Mouse (Mus musculus): Measurements from ENCODE around the gene E330009J07Rik.
A peak's percentile ranks its signal among the peaks of the same experiment; 100 is the strongest.

The E330009J07Rik gene

GRCm38 (mm10) chr6:40436047-40436483 lies at the start of gene E330009J07Rik:
E330009J07Rik (minus strand) TSS chr6:40436135.
- DNase-seq: peak; percentile 93

DNA sequence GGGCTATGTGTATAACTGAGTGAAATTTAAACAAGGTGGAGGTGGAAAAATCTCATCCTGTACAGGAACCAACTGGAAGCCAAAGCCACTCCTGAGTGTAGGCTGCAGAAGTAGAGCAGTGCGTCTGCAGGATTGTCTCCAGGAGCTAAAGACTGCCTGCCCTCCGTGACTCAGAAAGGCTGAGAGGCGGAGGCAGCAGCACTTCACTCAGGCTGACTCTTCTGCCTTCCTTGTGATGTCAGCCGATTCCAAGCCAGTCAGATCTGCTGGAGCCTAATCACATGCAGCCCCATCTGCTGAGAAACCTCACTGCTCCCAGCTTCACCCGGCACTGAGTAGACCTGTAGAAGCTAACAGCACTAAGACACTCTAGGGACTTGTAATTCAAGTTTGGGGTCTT lies 46.4 kb upstream of the E330009J07Rik start:
- DNase-seq: no peak

GRCm38 (mm10) chr6:40479705-40480104 lies 43.8 kb upstream of the E330009J07Rik start:
- DNase-seq: no peak

GRCm38 (mm10) chr6:40476132-40476531 lies 40.2 kb upstream of the E330009J07Rik start:
- no peak for DNase-seq

DNA sequence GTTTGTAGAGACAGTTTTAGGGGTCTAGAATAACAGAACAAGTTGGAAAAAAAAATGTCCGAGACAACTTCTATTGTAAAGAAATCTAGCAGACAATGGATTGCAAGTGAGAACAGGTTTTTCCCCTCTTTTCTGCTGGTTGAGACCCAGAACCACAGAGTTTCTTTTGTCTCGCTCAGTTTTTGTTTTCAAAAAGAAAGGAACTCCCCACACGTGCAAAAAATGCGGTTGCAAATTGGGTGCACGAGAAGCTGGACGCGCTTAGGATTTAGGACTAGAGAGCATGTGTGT lies 35.7 kb upstream of the E330009J07Rik start:
- DNase-seq: peak; percentile 14

GRCm38 (mm10) chr6:40470916-40471719 lies 35.2 kb upstream of the E330009J07Rik start, which contains the start of gene Ssbp1:
Ssbp1 (plus strand) TSS chr6:40471352.
- DNase-seq: peak; percentile 92

DNA sequence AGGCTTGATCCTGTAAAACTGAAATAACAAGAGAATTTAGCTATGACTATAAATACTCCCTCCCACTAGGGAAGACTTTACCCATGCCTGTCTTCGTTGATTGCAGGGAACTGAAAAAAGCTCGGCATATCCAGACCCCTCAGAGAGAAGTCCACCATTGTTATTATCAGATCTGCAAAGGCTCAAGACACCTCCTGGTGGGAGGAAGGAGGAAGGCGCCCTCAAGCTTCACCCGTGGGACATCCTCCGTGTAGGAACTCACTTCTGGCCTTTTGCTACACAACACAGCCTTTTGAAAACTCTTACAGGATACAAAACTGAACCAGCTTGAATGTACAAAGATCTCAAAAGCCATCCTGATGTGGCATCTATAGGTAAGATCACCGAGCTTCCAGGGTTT lies 29.8 kb upstream of the E330009J07Rik start:
- no peak for DNase-seq

DNA sequence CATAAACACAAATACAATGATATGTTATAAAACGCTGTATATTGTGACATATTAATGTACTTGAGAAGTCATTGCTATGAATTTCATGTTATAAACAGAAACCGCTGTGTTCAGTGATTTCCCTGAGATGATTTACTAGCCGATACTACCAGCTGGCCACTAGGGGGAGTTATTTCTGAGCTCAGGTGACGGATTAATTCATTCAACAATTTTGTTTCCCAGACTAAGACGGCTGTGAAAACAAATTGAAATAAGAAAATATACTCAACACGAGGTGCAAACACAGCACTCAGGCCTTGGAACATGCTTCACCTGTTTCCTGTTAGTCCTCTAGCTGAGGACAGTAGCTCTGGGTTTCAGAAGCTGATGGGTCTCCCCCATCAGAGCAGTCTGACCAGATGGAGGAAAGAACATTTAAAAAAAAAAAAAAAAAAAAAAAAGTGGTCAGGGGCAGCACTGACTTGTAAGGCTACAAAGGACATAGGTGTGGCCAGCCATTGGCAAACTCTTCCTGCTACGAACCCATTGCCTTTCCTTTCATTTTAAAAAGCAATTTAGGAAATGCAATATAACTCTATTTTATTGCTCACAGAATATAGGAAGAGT lies 18.6 kb upstream of the E330009J07Rik start:
- DNase-seq: peak; percentile 23

DNA sequence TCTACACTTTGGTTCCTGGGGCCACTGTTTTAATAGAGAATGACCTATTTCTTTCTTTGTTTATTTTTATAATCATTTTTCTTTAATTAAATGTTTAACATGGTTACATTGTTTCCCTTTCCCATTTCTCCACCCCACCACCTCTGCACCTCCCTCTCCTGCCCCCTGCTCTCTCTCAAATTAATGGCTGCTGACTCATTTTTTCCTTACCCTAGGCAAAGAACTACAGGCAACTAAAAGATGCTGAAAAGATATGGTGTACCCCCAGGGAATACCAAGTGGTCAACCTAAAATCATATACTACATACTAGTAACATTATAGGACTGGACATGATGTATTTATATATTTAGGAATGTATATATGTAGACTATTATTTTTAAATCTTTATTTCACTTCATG lies 12.7 kb upstream of the E330009J07Rik start:
- no peak for DNase-seq

DNA sequence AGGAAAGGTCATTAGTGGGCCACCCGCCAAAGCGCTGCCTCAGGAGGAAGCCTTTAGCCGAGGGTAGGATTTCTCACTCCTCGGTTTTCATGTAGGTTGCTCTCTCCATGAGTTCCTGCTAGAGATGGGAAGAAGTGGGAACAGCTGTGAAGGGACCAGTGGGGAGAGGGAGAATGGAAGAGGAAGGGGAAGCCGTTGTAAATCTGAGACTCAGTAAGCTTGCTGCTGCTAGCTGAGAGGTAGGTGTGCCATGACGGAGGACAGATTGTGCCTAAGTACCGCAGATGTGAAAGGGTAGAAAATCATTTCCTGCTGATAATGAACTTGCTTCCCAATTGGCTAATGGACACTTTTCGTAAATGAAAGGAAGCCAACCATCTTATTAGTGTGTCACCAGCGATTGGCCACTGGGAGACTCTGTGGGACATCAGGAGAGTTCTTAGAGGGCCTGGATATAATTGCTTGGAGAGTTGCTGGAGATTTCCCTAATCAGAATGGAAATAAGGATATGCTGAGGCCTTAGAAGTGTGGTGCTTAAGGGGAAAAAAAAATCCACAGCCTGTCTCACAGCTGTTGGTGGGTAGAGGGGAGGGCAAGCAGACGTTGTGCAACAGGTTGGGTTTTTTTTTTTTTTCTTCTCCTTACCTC lies 7.5 kb upstream of the E330009J07Rik start:
- no peak for DNase-seq

DNA sequence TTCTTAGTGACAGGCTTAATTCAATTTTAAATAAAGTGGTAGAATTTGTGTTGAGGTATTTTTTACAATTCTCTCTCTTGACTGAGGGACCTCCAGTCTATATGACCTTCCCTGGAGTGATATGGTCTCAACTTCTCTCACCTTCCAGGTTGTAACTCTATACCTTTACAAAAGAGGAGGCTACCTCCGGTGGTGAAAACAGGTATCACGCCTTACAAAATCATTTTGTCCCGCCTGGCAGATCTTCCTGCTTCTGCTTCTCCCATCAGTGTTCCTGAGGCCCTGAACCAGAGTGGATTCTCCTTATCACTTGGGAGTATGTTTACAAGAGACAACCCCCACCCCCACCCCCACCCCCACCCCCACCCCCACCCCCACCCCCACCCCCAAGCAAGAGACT lies 5.8 kb upstream of the E330009J07Rik start:
- peak; percentile 19 for DNase-seq

DNA sequence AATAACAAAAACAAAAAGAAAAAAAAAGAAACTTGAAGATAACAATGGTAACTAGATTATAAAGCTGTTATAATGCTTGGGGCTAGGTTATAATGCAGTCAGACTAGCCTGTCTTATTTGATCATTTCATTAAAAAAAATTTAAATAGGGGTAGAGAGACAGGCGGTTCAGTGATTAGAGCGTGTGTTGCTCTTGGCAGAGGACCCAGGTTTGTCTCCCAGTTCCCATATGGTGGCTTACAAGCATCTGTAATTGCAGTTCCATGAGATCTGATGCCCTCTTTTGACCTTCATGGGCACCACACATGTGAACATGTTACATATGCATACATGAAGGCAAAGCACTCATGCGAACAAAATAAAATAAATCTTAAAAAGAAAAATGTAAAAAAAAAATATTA lies 5.3 kb upstream of the E330009J07Rik start:
- DNase-seq: peak; percentile 18

- DNase-seq: peak; percentile 13
Observed at GRCm38 (mm10) chr6:40439731-40440130, 3.8 kb upstream of the E330009J07Rik start.

DNA sequence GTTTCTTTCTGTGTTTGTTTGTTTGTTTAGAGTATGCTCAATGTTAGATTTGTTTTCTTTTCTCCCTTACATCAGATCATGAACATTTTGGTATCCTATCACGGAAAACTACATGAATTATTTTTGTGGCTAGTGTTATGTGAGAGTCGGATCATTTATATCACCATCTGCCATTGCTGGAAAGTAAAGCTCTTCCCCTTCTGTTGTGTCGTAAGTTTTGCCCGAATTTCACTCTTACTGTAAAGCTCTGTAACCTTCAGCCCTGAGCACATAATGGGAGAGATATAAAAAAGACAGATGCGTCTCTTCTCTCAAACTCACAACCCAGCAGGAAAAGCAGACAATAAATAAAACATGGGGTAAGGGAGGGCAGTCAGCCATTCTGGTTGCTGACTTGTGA lies 3.0 kb upstream of the E330009J07Rik start, which contains the start of gene Wee2:
Gene Wee2 (plus strand): TSS at position 153 of the 400 bp plus-strand sequence.
- peak; percentile 14 for DNase-seq

DNA sequence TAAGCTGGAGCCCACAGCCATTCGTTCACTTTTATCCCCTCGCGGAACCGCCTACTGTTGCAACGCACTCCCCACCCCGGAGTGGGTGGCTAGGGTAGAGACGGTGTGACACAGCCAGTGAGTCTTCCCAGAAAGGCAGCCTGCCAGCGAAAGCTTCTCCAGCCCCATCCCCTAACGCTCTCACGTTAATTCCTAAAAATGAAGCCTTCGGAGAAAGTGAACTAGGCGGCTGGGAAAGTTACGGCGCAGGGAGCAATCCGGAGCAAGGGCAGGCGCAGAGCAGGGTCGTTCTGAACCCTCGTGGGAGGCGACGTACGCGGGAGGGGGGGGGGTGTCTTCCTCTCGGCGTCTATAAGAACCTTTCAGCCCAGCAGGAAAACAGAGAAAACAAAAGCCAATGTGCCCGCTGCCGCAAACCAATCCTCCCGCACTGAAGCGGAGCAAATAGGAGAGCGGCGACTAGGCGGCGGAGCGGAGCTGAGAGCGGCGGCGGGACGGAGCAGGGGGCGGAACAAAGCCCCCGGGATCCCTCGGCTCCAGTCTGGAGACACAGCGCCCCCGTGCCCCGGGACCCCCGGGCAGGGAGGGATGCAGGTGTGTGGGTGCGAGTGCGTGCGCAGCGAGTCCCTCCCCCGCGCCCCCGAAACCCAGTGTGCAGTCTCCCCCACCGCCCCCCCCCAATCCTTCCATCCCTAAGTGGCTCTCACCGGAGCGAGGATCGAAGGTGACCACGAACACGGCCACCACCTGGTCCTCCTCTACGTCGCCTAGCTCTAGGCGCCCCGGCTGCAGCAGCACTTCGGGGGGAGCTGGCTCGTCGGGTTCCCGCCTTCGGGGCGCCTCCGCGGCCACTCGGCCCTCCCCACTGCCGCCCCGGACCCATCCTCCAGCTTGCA lies 536 bp downstream of the E330009J07Rik start:
- peak; percentile 78 for DNase-seq

DNA sequence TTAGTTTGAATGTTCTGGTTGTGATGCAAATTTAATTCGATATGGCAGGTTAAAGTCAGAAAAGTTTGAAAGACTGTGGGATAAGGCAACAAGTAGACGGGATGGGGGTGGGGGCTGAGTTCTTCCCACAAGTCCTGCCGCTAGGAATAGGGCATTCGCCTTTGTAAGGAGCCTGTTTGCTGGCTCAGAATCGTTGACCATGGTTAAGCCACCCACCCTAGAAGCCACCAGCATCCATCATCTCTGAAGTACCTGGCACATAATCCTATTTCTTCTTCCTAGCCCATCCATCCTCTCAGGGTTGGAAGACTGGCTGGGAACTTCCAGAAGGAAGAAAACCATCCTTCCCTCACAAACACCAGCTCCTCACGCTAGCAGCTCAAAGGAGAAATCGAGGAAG lies 1.2 kb downstream of the E330009J07Rik start:
- no peak for DNase-seq

DNA sequence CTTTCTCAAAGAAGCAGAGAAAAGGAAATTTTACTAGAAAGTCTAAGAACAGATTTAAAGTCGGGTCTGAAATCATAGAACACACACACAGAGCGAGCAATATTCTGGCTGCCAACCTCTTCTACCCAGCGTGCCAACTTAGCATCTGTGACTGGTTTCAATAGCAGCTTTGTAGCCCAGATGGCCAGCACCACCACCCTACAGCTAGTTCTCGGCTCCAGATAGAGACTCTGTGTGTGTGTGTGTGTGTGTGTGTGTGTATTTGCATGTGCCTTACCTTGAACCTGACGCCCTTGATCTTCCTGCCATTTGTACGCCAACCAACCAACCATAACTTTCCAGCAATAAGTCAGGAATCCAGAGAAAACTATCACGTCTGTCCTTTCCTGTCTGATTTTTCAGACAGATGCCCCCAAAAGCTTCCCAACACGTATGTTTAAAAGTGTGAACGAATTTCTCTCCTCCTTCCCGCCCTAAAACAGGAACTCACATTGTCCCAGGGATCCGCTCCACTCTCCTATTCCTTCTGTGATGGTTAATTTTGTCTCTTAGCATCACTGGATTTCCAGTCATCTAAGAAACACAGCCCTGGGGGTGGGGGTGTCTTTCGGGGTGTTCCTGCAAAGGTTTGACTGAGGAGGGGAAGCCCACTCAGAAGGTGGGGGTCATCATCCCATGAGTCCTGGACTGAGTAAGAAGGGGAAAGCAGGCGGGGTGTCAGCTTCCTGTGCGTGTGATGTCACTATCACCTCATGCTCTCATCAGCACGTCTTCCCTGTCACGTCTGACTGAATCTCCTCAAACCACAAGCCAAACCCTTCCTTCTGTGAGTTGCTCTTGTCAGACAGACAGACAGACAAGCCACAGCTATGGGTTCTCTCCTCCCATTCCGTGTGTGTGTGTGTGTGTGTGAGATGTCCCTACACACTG lies 3.3 kb downstream of the E330009J07Rik start:
- peak; percentile 94 for DNase-seq

GRCm38 (mm10) chr6:40431812-40432211 lies 4.1 kb downstream of the E330009J07Rik start:
- no peak for DNase-seq

DNA sequence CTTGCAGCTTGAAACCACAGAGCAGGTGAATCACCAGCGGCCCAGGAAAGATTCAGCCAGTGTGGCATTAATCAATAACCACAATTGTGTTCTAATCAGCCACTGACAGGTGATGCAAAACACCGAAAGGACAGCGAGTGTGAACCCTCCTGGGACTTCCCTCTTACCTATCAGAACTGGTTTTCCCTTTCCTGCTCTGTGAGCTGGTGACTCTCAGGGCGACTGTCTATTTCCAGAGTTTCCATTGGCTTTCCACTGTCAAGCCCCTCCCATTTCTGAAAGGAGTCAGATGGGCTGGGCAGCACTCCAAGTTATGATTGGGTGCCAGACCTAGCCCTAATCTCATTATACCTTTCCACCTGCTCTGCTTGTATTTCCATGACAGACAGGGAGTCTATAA lies 4.6 kb downstream of the E330009J07Rik start:
- peak; percentile 96 for DNase-seq

- DNase-seq: peak; percentile 81
Observed at GRCm38 (mm10) chr6:40430878-40431277, 5.1 kb downstream of the E330009J07Rik start.

DNA sequence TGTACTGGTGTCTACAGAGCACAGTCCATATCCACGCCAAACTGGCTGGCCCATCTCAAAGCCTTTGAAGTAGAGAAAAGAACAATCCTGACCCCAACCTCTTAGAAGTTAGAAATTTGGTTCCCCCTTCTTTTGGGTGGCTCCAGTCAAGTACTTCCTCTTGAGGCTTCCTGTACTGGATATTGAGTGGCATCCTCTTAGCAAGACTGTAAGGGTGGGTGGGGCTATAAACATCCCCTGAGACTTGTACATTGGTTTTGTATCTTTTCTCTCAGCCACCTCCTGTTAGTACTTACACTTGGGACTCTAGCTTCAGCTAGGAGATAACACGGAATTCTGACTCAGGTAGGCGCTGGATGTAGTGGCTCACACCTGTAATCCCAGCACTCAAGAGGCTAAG lies 5.7 kb downstream of the E330009J07Rik start:
- DNase-seq: peak; percentile 60

GRCm38 (mm10) chr6:40429521-40429931 lies 6.4 kb downstream of the E330009J07Rik start:
- peak; percentile 89 for DNase-seq

Data from cerebellum, adult 9-10 months (tissue).